Mouse (Mus musculus) testis, postnatal 14 days (tissue): ENCODE measurements around the gene Gm21992.
A peak's percentile ranks its signal among the peaks of the same experiment; 100 is the strongest.
"Not testable (repeated sequence)": the region's sequence is repeated elsewhere in the genome, so short reads cannot be mapped to it uniquely, and the experiment has no call there.

Source experiments
- DNase-seq: peaks from one replicate; pipeline ENCODE4 v3.0.0; 2021; ENCODE audit warnings: low spot score

Gm21992 gene

GRCm38 (mm10) chr19:4812334-4812949 lies 1.0 kb upstream of the Gm21992 start:
- DNase-seq: not testable (repeated sequence)

DNA sequence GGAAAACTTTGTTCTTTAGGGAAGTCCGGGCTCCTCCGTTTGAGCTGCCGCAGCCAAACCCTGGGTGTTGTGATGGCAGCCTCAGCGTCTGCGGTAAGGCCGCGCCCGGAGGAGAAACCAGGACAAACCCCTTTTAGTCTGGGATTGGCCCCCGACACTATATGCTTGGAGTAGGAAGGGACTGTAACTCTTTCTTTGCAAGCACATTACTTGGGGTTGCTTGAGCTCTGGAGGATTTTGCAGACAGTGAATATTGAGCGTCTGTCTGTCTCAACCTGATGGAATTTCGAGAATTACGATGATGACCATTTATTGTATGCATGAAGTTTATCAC lies 464 bp upstream of the Gm21992 start:
- DNase-seq: no peak

- DNase-seq: no peak
These were observed 708 bp downstream of the Gm21992 start for GRCm38 (mm10) chr19:4810746-4811062.

DNA sequence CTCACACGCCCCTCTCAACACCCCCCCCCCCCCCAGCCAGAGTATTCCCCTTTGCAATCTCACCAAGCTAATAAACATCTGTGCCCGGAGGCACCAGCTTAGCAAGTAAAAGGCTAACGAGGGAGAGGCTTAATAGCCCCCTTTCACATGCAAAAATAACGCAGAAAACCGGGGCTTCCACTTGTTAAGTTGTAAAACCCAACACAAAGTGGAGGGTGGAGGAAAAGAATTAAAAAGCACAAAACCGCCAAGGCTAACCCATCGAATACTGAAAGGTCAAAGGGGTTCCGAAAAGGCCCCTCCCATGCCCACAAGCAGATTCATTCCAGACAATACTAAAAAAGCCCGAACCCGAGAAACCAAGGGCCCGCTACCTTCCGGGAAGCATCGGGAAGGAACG lies 1.1 kb downstream of the Gm21992 start:
- no peak for DNase-seq

DNA sequence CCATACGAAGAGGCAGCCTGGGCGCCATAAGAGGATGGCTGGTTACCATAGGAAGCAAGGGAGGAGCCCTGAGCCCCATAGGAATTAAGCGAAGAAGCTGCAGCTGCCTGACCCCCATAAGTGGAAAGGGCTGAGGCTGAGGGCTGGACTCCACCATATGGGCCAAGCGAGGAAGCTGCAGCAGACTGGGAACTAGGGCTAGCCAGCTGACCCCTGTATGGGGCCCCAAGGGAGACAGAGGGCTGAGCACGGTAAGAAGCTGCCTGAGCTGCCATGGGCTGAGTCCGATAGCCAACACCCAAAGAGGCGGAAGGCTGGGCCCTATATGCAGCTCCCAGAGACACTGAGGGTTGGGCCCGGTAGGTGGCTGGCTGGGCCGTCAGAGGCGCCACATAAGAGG lies 8.1 kb downstream of the Gm21992 start:
- no peak for DNase-seq

DNA sequence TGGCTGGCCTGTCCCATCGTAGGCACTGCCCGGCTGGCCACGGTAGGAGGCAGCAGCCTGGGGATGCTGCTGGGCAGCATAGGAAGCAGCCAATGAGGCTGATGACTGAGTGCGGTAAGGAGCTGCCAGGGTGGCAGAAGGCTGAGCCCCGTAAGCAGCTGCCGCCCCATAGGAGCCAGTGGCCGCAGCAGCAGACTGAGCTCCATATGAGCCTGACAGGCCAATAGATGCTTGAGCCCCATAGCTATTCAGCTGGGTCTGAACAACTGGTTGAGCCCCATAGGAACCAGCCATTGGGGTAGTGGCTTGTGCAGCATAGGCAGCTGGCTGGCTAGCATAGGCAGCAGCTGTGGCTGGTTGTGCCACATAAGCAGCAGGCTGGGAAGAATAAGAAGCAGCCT lies 8.7 kb downstream of the Gm21992 start:
- no peak for DNase-seq

DNA sequence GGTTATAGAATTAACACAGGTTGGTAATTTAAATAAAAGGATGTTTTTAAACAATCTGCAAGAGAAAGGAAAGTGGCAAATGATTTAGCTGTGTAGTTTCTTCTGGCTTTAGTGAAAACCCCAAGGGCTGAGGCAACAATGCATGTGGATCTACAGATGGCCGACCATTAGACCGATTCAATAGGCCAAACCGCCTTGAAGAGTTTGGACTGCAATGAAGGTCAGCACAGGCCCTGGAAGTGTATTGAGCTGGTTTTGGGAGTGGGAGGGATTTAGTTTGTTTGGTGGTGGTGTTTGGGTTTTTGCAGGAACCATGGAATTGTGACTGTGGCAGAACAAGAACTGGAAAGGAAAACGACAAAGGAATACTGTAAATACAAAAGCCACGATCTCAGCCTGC lies 12.3 kb downstream of the Gm21992 start:
- DNase-seq: no peak

DNA sequence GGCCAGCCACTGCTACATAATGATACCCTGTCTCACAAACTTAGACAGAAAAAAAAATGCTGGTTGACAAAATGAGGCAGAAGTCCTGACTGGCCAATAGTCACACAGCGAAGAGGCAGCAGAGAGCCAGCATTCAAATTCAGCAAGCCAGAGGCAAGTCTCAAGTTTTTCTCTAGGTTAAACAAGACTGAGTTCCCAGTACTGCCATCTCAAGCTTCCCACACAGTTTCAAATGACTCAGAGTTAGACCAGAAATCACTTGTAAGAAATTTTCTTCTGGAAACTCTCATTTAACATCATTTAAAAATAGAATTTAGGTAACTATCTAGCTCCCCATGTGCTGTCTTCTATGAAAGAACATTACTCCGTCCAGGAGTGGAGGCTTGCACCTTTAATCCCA lies 13.6 kb downstream of the Gm21992 start:
- DNase-seq: no peak

GRCm38 (mm10) chr19:4795929-4796328 lies 15.5 kb downstream of the Gm21992 start:
- DNase-seq: no peak

GRCm38 (mm10) chr19:4793831-4794422 lies 17.5 kb downstream of the Gm21992 start, which contains the start of gene Rbm4:
TSS of gene Rbm4 (minus strand) at chr19:4793901.
- peak; percentile 99 for DNase-seq

GRCm38 (mm10) chr19:4793281-4793830 lies 18.1 kb downstream of the Gm21992 start:
- DNase-seq: no peak

- no peak for DNase-seq
These were observed 25.1 kb downstream of the Gm21992 start for GRCm38 (mm10) chr19:4786313-4786712.

GRCm38 (mm10) chr19:4785206-4785605 lies 26.2 kb downstream of the Gm21992 start:
- no peak for DNase-seq

- DNase-seq: no peak
These were observed 28.5 kb downstream of the Gm21992 start for GRCm38 (mm10) chr19:4782891-4783290.

DNA sequence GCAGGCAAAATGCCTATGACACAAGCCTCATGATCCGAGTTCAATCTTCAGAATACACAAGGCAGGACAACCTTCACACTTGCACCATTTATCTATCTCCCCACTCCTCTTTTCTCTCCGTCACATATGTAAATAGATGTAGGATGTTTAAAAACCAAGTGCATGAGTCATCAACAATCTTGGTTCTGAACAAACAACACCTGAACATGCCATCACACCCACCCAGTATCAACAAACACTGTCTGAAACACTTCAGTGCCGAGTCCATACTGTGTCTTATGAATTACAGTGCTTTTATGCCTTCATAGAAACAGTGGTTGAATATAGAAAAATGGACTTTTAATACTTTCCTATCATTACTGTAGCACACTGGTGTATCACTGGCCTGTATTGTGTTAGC lies 38.6 kb downstream of the Gm21992 start:
- no peak for DNase-seq

- no peak for DNase-seq
These were observed 43.8 kb downstream of the Gm21992 start for GRCm38 (mm10) chr19:4767507-4768148.

DNA sequence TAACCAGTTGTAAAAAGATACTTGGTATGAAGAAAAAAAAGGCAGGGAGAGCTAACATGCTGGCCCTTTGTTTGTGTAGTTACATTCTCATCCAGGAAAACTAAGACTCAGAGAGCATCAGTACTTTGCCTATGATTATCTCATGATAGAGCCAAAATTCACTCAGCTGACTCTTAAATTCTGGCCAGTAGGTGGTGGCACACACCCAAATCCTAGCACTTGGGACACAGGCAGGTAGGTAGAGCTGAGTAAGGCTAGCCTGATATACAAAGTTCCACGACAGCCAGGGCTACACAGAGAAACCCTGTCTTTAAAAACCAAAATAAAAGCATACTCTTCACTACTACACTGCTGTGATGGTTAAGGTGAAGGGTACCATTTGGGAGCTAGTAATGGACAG lies 48.5 kb downstream of the Gm21992 start:
- DNase-seq: no peak

- DNase-seq: not testable (repeated sequence)
These were observed 50.9 kb downstream of the Gm21992 start for GRCm38 (mm10) chr19:4760544-4760943.

- DNase-seq: no peak
These were observed 54.5 kb downstream of the Gm21992 start for GRCm38 (mm10) chr19:4756921-4757320.

DNA sequence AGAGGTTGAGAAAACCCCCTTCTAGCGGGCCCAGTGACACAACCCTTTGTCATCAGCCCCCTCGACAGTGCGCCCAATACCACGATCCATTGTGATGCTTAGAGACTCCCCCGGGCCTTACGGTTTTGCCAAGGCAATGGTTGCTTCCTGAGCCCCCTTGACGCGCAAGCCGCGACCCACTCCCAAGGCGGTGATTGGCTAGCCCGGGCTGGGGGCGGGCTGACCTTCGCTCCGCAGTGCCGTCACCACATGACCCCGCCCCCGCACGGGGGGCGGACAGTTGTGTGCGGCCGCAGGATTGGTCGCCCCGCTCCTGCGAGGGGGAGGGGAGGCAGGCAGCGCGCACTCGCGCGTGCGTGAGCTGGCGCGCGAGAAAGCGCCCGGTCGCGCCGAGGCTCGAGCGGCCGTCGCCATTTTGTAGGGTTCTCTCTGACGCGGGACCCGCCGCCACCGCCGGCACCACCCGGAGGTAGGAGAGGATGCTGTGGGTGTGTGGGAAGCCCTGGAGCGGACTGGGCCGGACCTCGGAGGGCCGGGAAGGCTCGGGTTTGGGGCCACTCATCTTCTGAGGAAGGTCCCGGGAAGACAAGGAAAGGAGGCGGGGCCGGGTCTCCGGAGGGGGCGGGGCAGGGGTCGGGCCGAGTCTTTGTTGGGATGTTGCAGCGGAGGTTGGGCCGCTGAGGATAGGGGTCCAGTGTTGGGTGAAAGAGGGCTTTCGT lies 55.1 kb downstream of the Gm21992 start, which contains the start of gene Rbm4b:
Rbm4b (plus strand) TSS at position 305 of the 719 bp plus-strand sequence.
- peak; percentile 98 for DNase-seq

DNA sequence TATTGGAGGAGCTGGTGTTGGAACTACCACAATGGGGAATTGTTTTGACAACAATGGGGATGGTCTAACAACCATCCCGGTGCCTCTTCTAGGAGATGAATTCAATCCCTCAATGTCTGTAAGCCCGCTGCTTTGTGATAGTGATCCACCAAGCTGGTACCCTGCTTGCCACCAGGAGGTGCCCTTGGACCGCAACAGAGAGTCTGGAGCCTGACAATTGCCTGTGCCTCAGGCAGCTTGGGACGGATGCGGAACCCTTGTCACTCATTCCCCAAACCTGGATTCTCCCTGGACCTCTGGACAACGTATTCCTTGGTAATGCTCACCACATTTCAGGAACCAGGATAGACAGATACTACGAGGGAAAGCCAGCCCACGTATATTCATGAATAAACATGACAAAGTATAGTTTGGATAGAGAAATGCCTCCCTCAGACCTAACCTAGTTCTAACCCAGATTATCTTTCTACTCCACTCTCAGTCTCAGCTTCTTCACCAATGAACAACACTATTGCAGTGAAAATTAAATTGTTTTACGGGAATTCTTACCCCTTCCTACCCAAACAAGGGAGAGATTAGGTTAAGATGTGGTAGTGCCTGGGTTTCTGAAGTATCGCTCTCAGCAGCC lies 55.7 kb downstream of the Gm21992 start:
- peak; percentile 81 for DNase-seq

- DNase-seq: no peak
These were observed 61.4 kb downstream of the Gm21992 start for GRCm38 (mm10) chr19:4749975-4750374.
